Mouse (Mus musculus) gonadal fat pad, adult 2 months (tissue): ENCODE data around the gene Pnpla1. TPM values are rescaled to one million over a fixed set of nuclear protein-coding genes. Genes with fewer than 3 reads are reported as not detected.
"Not testable (repeated sequence)": the region's sequence is repeated elsewhere in the genome, so short reads cannot be mapped to it uniquely, and the experiment has no call there.

Experiments
- DNase-seq: peaks from one replicate; pipeline ENCODE4 v3.0.0-alpha.2; 2012; ENCODE audit warnings: low read depth
- polyA plus RNA-seq: library from polyadenylated mRNA; depleted of rRNA; stranded (reverse); fragments of >200 nt; gene quantifications from 2 replicates; pipeline ENCODE4 v1.2.3, GENCODE M21; 2012; rRNA removed

The Pnpla1 gene
- polyA plus RNA-seq: 1.7 and 1.8 TPM in 2 replicates

DNA sequence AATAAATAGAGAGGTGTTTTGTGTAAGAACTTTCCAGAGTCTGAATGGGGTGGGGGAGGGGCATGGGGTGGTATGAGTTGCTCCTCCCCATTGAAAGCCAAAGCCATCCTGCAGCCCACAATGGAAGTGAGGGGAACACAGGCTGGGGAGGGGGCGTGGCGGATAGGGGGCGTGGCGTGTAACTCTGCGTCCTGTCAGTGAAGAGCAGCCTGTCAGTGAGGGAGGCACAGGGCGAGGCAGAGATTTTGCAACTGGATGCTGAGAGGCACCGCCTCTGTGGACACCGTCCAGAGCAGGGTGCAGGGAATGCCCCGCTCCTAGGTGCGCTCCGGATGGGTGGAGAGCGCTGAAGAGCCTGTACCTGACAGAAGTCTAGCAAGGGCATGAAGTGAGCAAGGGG lies at the start of gene Pnpla1:
Gene Pnpla1 (plus strand): TSS at position 207 of the 400 bp plus-strand sequence.
- DNase-seq: peak; percentile 33

DNA sequence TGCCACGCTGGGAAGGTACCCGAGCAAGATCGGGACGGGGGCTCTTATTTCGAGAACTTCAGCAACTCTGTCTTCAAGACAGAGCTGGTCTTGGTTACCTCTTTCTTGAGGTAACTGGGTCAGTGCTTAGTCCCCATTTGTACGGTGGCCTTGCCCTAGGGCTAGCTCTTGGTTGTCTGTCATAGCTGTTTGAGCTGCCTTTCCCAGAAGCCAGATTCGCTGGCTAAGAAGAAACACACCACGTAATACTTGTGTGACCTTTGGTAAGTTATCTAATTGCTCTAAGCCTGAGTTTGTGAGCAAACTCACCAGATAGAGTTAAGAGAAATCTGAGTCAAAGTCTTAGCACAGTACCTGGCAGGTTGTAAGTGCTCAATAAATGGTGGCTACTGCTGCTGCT lies 49.5 kb upstream of the Pnpla1 start:
- no peak for DNase-seq

DNA sequence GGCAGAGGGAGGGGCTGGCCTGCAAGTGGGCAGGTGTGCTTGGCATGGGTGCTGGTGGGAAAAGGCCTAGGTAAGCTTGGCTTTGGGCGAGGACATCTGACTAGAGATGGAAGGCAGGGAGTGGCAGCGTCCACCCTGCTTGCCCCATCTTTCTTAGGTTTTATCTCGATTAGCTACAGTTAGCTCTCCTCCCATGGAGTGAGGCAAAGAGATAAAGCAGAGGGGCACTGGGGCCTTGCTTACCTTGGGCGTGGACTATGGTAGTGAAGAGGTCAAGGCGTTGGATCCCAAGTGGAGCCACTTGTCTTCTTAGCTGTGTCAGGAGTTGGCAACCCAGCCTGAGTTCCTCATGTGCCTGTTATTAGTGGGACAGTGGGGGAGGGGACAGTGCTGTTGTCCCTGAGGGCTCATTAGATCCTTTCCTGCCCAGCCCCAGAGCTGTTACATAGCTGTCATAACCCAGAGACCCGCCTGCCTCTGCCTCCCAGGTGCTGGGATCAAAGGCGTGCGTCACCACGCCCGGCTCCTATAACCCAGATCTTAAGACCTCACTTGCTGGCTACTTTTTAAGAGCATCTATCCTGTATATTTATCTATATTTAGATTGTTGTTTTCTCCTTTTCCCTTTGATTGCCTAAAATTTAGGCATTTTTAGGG lies 48.9 kb upstream of the Pnpla1 start:
- no peak for DNase-seq

DNA sequence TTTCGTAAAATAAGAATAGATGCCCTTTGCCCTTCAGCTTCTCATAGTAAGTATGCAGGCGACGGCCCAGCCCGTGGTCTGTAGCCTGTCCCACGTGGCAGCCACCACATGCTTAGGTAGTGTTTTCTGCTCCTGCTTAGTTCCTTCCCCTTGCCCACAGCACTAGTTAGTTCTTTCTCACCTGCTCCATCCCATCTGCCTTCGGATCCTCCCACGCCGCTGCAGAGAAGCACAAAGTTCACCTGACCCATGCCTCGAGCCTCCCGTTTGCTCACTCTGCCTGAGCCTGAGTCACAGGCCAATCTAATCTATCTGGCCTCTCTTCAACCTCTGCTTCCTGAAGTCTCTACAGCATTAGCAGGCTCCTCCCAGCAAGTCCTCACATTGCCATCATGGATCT lies 45.9 kb upstream of the Pnpla1 start:
- no peak for DNase-seq

DNA sequence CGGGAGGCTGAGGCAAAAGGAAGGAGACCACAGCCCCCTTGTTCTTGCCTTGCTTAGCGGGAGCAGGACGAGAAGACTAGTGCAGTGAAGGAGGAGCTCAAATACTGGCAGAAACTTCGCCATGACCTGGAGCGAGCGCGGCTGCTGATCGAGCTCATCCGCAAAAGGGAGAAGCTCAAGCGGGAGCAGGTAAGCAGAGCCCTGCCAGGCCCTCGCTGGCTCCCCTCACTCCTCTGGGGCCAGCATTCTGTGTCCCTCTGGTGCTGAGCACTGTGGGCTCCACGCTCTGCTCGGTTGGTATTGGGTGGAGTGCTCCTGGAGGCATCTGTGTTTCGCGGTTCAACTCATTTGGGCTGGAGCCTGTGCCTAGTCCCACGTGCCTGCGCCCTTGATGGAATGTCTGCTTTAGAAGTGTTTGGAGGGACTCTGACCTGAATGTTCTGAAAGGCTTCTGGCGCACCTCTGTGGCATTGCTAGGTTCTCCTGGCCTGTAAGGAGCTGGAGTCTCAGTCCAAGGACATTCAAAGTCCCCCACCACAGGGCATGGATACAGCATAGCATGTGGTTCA lies 43.6 kb upstream of the Pnpla1 start:
- DNase-seq: no peak

DNA sequence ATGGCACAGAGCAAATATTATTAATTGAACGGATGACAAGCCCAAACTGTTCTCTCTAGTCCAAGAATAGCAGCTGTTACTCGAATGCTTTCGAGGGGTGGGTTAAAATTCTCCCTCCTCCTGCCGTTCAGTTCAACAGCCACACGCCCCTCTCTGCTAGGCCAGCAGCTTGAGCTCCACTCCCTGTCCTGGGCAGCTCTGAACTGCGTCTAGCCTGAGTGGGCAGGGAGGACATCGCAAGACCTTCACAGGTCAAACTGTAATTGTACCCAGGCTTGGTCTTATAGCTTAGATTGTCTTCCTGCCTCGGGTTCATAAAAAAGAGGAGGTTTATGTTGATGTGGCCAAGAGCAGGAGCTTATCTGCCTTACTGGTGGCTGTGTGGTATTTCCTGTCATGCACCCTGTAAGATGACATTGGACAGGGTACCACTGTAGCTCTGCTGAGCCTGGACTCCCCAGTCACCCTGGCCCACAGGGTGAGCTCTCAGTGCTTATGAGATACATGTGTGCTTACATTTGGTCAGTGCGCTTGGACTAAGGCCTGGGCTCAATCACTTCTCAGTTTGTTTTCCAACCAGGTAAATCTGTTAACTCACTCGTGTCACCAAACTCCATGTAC lies 42.7 kb upstream of the Pnpla1 start:
- no peak for DNase-seq

DNA sequence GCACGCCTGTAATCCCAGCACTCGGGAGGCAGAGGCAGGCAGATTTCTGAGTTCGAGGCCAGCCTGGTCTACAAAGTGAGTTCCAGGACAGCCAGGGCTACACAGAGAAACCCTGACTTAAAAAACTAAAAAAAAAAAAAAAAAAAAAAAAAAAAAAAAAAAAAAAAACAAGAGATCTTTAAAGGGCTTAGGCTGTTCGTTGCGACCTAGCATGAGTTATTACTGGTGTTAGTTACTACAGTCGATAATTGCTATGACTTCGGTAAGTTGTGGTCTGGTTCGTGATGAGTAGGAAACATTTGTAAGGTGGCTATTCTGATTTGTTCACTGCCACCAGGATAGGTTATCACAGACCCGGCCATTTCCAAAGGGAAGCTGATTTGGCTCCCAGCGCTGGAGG lies 41.9 kb upstream of the Pnpla1 start:
- not testable (repeated sequence) for DNase-seq

DNA sequence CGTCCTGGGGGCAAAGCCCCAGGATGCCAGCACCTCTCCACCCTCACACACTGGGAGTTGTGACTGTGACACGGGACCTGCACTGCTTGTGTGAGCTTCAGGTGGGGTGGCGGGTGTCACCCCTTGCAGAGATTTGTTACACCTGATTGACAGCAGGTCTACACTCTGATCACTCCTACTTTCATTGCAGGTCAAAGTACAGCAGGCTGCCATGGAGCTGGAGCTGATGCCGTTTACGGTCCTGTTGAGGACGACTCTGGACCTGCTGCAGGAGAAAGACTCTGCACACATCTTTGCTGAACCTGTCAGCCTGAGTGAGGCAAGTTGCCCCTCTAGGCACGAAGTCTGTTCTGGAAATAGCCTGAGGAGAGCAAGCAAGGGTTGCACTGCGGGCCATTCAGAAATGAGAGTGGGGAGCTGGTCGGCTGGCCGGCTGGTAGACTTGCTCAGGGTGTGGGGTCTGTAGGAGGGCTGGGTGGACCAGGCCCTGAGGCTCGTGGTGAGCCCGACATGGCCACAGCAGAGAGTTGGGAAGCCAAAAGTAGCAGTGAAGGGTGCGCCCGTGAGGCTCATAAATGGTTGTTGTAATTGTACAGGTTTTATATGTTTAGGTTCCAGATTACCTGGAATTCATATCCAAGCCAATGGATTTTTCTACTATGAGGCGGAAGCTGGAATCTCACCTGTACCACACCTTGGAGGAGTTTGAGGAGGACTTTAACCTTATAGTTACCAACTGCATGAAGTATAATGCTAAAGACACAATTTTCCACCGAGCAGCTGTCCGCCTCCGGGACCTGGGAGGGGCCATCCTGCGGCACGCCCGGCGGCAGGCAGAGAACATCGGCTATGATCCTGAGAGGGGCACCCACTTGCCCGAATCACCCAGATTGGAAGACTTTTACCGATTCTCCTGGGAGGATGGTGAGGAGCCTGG lies 41.1 kb upstream of the Pnpla1 start:
- no peak for DNase-seq

DNA sequence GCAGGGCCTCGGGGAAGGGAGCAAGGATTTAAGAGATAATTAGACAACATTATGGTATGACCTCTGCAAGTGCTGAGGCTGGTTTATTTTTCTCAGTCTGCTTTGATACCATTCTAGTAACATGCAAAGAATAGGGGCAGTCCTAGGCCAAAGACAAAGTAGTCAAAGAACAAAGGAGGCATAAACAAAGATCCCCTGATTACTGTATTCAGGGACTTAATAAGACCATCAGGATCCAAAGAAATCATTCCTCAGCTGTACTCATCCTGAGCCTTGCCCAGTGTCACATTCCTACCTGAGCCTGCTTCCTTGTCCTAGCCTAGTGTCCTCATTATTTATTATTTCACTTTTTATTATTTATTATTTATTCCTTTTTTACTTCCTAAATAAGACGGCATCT lies 38.0 kb upstream of the Pnpla1 start:
- DNase-seq: no peak

DNA sequence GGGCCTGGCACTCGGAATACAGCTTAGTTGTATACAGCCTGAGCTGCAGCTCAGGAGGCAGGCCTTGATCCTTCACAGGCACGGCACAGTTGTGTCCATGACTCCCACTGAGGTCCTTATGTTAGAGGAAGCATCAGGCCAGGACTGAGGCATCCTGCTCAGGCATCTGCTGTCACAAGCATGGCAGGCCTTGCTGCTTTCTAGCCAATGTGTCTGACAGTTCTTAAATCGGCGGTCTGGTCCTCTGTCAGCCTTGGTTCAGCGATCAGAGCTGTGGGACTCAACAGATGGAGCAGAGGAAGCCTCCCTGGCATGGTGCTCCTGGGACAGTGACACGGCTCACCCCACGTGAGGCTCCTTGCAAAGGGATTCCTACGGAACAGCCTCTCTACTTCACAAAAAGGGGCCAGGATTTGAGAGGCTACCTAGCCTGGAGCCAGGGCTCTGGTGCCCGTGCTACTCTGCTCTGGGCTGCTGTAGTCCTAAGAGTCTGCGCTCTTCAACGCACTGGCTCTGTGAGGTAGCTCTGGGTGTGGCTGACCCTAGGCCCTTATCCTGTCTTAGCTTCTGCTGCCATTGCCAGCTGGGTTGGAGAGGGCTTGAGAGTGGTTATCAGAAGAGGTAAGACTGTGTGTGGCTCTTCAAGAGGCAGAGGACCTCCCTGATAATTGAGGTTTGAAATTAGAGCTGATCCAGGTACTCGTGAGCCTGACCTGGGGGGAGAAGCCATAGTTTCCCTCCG lies 35.0 kb upstream of the Pnpla1 start:
- DNase-seq: no peak

DNA sequence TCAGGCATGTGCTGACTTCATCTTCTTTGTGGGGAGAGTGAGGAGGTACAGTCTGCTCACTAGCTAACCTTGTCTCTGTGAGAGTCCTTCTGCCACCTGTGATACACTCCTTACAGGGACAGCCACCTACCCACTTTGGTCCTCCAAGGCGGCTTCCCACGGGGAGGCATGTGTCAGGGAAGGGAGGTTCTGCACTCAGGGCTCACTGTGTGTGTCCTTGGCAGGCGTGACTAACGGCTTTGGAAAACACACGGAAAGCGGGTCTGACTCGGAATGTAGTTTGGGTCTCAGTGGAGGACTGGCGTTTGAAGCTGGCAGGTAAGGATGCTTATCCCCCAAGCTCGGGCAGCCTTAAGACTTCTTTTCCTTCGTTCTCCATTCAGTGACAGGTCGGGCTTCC lies 34.5 kb upstream of the Pnpla1 start:
- DNase-seq: no peak

DNA sequence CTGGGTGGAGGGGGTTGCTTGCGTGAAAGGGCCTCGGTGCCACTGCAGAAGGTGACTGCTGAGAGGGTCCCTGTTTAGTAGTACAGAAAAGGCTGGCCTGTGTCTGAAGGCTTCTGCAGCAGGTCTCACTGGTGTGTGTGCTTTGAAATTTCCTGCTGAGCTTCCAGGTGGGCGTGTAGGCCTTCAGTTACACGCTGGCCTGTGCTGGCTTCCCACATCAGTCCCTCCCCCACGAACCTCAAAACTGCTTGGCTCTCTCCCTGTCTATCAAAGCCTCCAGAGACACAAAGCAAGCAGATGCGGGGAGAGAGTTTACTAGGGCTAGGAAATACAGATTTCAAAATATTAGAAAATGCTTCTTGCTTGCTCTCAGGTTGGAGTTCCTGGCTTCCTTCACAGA lies 33.3 kb upstream of the Pnpla1 start:
- DNase-seq: no peak

DNA sequence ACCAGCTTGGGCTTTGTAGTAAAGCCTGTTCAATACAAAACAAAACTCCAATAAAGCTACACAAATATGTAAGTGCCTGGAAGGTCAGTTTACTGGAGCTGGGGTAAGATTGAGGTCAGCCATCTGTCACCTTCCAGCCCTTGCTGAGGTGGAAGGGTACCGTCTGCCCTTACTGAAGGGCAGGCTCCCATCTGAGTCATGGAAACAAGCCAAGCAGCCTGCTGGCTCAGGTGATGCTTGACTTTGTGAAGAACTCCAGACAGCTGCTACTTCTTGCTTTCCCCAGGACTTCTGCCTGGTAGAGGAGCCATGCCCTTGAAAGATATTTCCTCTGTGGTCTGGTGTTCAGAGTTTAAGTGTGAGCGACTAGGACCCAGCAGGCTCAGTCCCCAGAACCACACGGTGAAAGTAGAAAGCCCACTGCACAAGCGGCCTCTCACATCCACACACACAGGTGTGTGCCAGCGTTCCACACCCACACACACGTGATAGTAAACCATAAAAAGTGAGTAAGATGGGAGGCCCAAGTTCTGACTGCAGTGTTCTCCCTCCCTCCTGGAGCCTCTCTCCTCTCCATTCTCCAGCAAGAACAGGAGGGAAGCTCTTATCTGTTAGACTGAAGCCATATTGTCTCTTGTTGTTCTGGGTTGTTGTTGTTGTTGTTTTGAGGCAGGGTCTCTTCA lies 32.7 kb upstream of the Pnpla1 start:
- DNase-seq: no peak

DNA sequence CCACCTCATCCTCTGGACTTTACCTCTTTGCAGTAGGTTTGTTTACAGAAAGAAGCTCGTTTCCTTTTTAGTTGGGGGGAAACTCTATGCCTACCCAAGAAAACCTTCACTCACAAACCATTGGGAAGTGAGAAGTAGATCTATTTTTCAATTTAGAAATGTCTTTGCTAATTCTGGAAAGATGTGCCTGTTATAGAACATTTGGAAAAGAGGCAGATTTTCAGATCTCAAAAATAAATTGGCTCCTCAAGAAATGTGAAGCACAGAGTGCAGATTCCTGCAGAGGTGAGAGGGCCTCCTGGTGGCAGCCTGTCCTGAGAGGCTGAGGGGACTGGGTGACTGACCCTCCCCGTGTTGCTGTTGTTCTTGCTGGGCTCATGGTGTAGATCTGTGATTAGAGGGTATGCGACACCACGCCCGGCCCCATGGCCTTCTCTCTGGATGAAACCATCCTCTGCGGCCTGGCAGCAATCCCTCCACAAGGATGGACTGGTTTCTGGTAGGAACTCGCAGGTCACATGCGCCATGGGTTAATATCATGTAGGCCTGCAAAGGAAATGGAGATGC lies 30.5 kb upstream of the Pnpla1 start:
- DNase-seq: no peak

DNA sequence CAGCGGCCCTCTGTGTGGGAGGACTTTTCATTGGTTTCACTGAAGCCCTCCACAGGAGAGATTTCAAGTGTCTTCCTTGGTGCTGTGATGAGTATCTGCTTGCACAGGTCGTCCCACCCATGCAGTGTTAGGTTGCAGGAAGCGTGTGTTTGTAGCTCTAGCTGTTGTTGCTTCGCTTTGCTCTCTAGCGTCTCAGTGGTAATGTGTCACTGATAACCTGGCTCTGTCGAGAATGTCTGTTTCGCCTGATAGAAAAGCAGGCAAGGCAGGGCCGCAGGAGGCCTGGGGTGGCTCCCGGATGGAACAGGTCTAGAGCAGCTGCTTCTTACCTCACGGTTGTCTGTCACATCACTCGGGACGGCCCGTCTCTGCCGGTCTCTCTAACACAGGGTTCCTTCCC lies 29.1 kb upstream of the Pnpla1 start:
- no peak for DNase-seq

DNA sequence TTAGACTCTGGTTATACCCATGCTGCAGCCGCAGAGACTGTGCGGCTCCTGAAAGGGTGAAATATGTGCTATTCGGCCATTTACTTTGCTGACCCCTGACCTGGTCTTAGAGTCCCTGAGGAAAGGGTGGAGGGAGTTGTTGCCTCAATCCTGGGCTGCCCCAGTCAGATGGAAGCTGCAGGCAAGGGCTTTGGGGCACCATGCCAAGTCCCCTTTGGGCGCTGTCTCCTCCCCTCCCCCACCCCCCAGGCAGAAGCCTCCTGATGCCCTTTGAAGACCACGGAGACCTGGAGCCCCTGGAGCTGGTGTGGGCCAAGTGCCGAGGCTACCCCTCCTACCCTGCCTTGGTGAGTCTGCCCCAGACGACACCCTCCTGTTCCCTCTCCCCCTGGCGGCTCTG lies 27.1 kb upstream of the Pnpla1 start:
- no peak for DNase-seq

DNA sequence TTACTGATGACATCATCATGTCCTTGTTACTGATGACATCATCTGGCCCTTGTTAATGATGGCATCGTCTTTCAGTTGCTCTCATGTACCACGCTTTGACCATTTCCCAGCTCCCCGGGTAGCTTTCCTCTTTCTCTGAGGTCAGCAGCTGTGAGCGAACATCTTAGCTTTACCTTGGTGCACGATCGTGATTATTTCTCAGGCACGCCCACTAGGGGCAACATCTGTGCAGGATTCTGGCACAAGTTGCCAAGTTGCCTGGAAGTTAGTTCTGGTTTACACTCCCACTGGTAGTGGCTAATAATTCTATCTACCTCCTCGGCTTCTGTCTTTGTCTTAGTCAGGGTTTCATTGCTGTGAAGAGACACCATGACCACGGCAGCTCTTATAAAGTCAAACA lies 26.2 kb upstream of the Pnpla1 start:
- no peak for DNase-seq

DNA sequence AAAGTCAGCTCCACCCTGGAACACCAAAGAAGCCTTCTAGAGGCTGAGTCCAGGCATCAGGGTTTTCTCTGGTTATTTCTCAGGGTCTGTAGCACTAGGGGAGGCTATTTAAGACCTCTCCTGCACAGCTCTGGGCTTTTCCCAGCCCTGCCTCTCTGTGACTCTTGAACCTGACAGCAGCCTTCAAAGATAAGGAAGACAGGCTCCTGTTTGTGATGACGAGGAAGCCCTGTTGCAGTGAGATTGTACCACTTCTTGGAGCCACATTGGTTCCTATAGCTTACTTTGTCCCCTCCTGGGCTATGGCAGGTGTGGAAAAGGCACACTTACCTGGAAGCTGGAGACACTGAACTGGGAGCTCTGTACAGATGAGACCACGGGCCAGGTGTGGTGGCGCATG lies 25.3 kb upstream of the Pnpla1 start:
- no peak for DNase-seq

DNA sequence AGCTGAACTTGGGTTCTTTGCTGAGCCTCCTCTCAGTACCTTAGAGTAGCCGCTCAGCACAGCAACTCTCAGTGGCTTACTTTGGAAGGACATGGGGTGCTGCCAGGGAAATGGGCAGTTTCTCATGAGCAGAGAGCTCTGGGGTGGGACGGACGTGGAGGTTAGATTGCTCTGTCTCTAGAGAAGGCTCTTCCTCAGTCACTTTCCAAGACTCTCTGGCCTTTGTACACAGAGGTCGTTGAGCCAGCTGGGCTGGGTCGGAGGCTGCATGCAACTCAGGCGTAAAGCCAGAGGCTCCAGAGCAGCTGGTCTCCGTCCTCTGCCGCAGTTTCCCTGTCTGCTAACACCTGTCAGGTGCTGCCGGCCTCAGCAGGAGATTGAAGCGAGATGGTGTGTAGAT lies 23.5 kb upstream of the Pnpla1 start:
- DNase-seq: no peak

DNA sequence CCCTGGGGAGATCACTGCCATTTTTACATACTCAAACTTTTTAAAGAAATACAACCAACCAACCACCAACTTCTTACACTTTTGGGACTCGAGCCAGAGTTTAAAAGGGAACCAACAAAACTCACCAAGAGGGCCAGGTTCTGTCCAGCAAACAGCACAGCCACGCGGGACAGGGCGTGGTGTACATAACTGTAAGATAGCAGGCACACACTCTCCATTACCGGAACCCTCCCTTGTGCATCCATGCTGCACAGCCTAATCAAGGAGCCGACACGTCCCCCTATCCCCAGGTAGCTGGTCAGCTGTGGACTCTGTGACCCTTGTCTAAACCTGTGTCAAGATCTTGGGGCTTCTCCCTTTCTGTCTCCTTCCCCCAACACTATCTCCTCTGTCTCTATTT lies 20.4 kb upstream of the Pnpla1 start:
- no peak for DNase-seq

DNA sequence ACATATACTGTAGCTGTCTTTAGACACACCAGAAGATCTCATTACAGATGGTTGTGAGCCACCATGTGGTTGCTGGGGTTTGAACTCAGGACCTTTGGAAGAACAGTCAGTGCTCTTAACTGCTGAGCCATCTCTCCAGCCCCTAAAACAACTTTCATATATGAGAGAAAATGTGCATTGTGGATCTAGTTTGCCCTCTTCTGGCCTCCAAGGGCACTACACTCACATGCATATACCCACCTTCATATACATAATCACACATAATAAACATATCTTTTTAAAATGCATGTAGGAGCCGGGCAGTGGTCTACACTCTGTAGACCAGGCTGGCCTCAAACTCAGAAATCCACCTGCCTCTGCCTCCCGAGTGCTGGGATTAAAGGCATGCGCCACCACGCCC lies 16.3 kb upstream of the Pnpla1 start:
- DNase-seq: not testable (repeated sequence)
